Mouse (Mus musculus): ENCODE data around the gene Ltn1.
A peak's percentile ranks its signal among the peaks of the same experiment; 100 is the strongest.

Gene Ltn1

GRCm38 (mm10) chr16:87432033-87432814 lies at the start of gene Ltn1:
Ltn1 (minus strand) TSS chr16:87432612.
- peak; percentile 94 to 95 for DNase-seq

GRCm38 (mm10) chr16:87470579-87470978 lies 38.2 kb upstream of the Ltn1 start:
- DNase-seq, result no peak

- DNase-seq, result no peak
These were observed 26.3 kb upstream of the Ltn1 start for GRCm38 (mm10) chr16:87458752-87459151.

- no peak for DNase-seq
These were observed 22.8 kb upstream of the Ltn1 start for GRCm38 (mm10) chr16:87455180-87455611.

DNA sequence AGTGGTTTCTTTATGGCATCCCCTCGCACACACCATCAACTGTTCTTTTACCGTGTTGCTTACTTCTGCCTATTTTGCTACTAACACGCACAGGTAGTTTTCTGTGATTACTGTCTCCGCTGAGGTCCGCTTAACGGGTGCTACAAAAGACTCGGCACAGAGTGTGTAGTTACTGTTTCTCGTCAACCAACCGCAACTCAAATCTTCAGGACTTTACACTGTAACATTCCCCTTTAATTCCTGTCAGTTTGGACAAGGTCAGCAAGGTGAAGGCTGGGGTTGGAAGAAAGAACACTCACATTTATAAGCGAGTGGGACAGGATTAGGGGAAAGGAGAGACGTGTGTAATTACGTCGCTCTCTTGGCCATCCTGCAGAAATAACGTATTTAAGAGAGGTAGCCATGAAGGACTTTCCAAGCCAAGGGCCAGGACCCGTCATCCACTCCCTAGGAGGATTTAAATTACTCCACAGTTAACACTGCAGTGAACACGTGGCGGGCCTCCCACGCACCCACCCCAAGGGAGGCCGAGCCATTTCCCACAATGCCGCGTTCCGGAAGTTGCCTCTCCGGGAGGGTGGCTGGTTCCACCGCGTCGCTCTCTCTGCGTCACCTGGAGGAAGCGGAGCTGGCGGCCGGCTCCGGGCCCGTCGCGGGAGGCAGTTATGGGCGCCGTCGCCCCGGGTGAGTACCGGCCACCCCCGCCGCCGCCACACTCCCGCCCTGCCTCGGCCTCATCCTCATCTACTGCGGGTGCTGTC lies 22.2 kb upstream of the Ltn1 start, which contains the start of gene Usp16:
TSS of gene Usp16 (plus strand) at position 285 of the 761 bp plus-strand sequence.
- DNase-seq, result peak; percentile 84 to 87

DNA sequence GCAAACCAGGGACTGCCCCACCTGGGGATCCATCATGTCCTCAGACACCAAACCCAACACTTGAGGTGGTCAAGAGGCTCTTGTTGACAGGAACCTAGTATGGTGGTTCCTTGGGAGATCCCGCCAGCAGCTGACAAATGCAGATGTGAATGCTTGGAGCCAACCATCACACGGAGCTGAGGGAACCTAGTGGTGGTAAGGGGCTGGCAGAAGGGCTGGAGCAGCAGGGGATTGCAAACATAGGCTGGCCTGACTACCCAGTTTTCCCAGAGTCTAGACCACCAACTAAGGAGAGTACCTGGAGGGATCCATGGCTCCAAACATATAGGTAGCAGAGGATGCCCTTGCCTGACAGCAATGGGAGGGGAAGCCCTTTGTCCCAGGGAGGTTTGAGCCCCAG lies 20.8 kb upstream of the Ltn1 start:
- no peak for DNase-seq

DNA sequence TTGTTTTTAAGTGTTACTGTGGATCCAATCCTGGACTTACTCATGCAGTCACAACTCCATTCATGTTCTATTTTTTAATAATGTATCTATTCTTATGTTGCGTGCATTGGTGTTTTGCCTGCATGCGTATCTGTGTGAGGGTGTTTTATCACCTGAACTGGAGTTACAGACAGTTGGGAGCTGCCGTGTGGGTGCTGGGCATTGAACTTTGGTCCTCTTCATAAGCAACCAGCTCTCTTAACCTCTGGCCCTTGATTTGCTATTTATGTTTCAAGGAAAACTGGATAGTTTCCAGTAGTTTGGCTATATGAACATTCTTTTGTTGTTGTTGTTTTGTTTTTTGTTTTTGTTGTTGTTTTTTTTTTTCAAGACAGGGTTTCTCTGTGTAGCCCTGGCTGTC lies 13.1 kb upstream of the Ltn1 start:
- DNase-seq, result no peak

DNA sequence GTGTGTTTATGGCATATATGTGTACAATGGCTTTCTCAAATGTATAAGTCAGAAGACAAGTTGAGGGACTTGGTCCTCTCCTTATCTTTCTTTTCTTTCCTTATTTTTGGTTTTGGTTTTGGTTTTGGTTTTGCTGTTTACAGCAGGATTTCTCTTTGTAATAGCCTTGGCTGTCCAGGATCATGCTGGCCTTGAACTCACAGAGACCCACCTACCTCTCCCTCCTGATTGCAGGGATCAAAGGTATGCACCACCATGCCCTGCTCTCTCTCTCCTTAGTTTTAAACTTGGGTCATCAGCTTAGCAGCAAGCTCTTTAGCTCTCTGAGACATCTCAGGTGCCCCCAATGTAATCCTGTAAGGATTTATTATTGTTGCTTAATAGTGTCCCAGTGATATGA lies 12.7 kb upstream of the Ltn1 start:
- DNase-seq, result no peak

DNA sequence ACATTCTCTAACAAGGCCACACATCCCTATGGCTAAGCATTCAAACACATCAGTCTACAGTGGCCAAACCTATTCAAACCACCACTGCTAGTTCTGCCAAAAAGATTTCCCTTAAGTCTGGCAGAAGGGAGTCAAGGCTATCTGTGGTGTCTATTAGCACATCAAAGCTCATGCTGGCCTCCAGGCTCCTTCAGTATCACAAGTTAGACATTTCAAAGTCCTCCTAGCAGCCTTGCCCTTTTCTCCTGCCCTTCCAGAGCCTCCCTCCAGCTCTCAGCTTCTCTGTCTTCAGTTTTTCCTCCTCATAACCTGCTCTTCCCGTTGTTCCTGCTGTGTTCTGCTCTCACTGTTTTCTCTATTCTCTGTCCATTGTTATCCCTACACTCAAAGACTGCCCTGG lies 11.7 kb upstream of the Ltn1 start:
- no peak for DNase-seq

GRCm38 (mm10) chr16:87443245-87443644 lies 10.8 kb upstream of the Ltn1 start:
- no peak for DNase-seq

- DNase-seq, result no peak
These were observed 9.9 kb upstream of the Ltn1 start for GRCm38 (mm10) chr16:87442291-87442690.

- DNase-seq, result no peak
These were observed 8.7 kb upstream of the Ltn1 start for GRCm38 (mm10) chr16:87441089-87441488.

- peak; percentile 85 to 91 for DNase-seq
These were observed 7.8 kb upstream of the Ltn1 start, which contains the start of gene Rwdd2b for GRCm38 (mm10) chr16:87440184-87440686. Rwdd2b (minus strand) TSS chr16:87440573.

DNA sequence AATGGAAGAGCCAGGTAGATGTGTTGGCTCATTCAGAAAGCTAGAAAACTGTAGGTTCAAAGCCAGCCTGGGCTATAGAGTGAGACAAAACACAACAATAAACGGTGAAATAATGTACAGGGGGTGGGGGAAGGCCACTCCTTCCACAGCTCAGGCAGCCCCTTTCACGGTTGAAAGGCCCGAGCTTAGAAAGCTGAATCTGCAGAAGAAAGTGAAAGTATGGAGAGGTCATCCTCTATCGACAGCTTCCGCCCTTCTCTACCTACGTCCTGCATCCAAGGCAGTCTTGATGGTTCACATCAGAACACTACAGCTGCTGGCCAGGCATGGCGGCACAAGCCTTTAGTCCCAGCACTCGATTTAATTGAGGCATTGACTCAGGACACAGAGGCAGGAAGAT lies 6.3 kb upstream of the Ltn1 start:
- DNase-seq, result no peak

DNA sequence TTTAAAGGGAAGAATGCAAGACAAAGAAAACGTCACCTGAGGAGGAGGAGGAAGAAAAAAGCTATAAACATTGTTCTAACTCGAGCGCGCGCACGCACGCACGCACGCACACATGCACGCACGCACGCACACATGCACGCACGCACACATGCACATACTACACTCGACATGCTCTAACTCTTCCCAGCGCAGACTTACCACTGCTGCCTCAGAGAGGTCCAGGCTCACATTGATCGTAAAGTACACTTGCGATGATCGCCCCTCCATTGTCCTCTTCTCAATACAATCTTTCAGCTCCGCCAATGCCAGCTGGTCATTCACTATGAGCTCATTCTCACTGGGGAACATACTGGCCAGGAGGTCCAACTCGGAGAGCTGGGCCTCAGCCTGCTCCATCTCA lies 4.7 kb upstream of the Ltn1 start:
- no peak for DNase-seq

DNA sequence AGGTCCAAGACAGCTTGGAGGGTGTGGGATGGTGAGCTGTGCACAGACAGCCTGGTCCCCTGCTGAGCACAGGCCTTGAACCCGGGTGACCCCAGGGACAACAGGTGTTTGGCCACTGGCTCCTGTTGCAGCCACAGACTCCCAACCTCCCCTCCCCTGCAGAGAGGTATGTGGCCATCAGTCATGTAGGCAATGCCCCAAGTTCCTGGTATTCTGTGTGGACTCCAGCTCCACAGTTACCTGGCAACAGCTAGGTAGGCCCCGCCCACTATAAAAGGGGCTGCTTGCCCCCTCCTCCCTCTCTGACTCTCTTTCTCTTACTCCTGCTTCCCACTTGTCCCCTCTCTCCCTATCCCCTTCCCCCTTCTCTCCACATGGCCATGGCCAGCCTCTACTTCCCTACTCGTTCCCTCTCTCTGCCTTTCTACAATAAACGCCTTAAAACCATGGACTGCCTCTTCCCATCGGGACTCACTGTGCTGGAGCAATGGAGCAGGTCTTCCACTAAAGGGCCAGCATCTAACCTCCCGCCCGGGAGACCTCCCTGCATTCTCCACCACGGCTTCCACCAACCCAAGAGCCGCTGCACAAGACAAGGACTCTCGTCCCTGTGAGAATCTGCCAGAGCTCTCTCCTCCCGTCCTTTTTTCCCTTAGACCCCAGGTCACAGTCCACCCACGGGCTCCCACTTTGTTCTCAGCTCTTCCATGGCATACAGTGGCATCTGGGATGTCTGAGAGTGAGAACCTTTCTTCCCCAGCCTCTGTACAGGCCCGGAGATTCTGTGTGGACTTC lies 3.2 kb upstream of the Ltn1 start:
- DNase-seq, result no peak

DNA sequence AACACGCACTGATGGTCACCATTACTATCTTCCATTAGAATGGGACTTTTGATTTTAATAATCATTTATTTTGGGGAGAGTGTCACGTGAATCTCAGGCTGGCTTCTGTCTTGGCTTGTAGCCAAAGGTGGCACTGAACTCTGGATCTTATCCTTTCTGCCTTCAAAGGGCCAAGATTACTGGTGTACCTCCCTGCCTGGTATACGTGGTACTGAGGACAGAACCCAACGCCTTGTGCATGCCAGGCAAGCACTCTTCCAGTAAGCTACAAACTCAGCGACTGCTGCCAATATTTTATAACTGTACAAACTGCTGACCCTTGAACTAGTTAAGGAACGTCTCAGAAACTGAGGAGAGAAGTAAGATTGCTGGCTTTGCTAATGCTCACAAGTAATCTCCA lies 2.5 kb upstream of the Ltn1 start:
- DNase-seq, result no peak

DNA sequence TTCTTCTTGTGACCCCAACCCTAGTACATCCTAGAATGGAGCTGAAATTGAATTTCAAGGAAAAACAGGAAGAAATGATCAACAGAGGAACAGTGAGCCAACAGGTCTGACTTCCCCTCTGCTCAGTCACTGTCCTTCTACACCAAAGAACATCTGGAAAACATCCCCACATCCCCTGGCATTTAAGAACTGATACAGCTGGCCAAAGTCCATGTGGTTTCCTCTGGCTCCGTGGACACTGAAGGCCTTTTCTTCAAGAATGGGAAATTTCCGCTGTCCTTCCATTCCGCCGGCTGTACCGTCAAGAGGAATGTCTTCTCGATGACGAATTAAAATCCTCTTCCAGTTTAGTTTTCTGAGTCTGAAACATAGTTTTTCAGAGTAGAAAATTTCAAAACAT lies 1.9 kb upstream of the Ltn1 start:
- no peak for DNase-seq

DNA sequence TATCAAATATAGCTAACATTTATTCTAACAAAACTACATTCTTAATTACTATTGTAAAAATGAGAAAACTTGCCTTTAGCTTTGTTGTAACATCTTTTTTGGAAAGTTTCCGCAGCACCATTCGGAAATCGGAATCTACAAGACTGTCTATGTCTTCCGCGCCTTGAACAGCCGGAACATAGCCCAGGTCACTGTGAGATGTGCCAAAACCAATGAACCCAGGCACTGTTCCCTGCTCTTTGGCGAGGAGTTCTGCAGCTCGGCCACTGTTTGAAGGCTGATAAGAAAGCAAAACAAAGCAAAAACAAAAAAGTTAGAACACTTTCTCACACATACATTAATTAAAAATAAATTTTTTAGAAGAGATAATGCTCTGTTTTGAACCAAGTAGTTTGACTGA lies 4.9 kb downstream of the Ltn1 start:
- no peak for DNase-seq

DNA sequence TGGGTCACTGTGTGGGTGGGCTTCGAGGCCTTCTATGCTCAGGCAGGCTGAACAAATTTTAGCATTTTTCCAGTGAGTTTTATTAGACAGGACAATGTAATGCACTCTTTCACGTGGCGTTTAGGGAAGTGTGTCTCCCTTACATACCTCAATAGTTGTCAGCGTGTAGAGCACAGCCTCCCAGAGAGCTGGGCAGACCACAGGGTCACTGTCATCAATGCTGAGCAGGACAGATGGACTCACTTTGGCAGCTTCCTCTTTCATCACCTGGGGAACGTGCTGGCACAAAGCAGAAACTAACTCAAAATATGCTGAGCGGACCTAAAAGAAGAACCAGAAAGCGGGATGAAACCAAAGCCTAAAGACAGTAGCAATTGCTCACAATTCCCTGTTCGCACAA lies 11.8 kb downstream of the Ltn1 start:
- DNase-seq, result no peak

DNA sequence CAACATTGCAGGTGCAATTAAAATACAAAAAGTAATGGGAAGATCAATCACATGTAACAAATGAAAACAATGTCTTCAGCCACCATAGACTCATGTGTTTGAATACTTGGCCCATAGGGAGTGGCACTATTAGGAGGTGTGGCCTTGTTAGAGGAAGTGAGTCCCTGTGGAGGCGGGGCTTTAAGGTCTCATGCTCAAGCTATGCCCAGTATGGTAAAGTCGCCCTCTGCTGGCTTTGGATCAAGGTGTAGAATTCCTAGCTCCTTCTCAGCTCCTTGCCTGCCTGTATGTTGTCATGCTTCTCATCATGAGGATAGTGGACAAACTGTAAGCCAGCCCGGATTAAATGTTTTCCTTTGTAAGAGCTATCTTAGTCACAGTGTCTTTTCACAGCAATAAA lies 27.4 kb downstream of the Ltn1 start:
- peak in 1 of 2 experiments; percentile 17 for DNase-seq

DNA sequence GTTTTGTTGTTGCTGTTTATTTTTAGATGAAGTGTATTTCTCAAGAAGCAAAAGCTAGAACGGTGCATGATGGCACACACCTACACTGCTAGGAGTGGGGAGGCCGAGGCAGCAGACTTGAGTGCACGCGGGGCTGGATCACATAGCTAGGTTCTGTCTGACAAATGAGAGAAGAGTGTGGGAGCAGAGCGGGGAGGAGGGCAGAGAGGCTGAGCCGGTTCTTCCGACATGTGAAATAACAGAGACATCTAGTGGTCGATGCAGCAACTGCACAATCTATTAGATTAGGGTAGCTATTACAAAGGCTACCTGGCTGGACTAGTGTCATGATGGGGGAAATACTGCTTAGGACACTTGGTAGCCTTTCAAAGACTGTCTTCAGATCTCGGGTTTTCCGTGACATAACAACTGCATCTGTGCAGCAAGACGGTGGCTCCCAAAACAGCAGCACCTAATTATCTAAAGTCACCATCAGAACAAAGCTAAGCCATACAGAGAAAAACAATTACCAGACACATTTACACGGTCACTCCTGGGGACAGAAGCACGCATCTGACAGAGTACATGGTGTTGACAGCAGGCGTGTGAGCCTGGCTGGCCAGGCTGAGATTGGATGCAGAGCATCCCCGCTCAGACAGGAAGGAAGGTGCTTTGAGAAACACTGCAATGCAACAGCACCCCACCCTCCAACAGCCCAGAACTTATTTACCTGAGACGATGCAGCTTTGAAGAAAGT lies 38.4 kb downstream of the Ltn1 start:
- DNase-seq, result peak in 1 of 2 experiments; percentile 47

Data from spleen, adult 18-20 months (tissue).